Mouse (Mus musculus): ENCODE results near the gene Proser1. TPM values are rescaled to one million over a fixed set of nuclear protein-coding genes. Genes with fewer than 3 reads are reported as not detected.

The Proser1 gene
- polyA plus RNA-seq, 1 experiment: 31.3 TPM

- no peak overlapping the region for H3K27ac ChIP-seq (ENCODE audit: insufficient read depth, low read length)
- no peak overlapping the region for H3K9ac ChIP-seq (ENCODE audit: low read depth, poor library complexity, severe bottlenecking)
- no peaks in the 10 kb centered on the region for H3K9me3 ChIP-seq (replicated peaks; ENCODE audit: control insufficient read depth, insufficient read depth, low read length, poor library complexity, severe bottlenecking)
- no peaks in the 10 kb centered on the region for H3K27me3 ChIP-seq (ENCODE audit: control insufficient read depth, insufficient read depth, low read length, poor library complexity, severe bottlenecking)
- no peaks in the 10 kb centered on the region for H3K36me3 ChIP-seq (ENCODE audit: control insufficient read depth, insufficient read depth, low read length, poor library complexity, severe bottlenecking)
- no peak overlapping the region for H3K4me3 ChIP-seq (ENCODE audit: low read depth, low read length)
- H3K4me1 ChIP-seq (ENCODE audit: control insufficient read depth, insufficient read depth, low read length): no peaks in the 10 kb centered on the region
- TF ChIP-seq POLR2A (IDR thresholded peaks at IDR 0.05; ENCODE audit: insufficient read depth, low read length): no peak
- no peak for TF ChIP-seq CTCF (IDR thresholded peaks at IDR 0.05; ENCODE audit: low read depth, low read length)
- no peak for TF ChIP-seq EP300 (IDR thresholded peaks at IDR 0.05; ENCODE audit: insufficient read depth, low read depth, low read length)
Measured at GRCm38 (mm10) chr3:53530305-53530704, 66.8 kb downstream of the Proser1 start.

Other genes with a start within 250 kb of the Proser1 start
- 18.2 and 21.6 TPM in 2 replicates for gene Nhlrc3, start 334 bp upstream of the Proser1 start, polyA plus RNA-seq (2011; ENCODE audit: insufficient read depth, insufficient read length, low read depth, missing spikeins)
- gene Stoml3, start 25.0 kb downstream of the Proser1 start, polyA plus RNA-seq (2011; ENCODE audit: insufficient read depth, insufficient read length, low read depth, missing spikeins): not detected in 2 replicates
- gene Frem2, start 193.7 kb downstream of the Proser1 start, polyA plus RNA-seq (2011; ENCODE audit: insufficient read depth, insufficient read length, low read depth, missing spikeins): 29.2 and 30.3 TPM in 2 replicates